Comparison of ENCODE assay signal across 8 mouse cellular contexts in the genomic region with DNA sequence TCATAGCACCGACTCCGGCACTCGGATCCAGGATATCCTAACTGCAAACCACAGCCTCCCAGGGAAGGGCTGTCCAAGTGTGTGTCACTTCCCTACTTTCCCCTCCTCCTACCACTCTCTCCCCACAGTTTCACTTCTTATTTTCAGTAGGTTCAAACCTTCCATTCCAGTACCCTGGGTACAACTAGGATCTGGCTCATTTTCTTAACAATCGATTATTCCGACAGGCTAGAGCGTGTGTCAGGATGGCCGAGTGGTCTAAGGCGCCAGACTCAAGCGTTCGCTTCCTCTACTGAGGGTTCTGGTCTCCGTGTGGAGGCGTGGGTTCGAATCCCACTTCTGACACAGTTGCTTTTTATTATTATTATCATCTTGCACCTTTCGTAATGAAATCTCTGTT. TPM values are rescaled to one million over a fixed set of nuclear protein-coding genes. Genes with fewer than 3 reads are reported as not detected.
DNase-seq lines count a peak whose midpoint lies in the region; ATAC-seq and TF ChIP-seq lines count a peak whose summit lies in the region.

No protein-coding gene starts in this region.

- H3K4me3 ChIP-seq in thymus, adult 2 months (ENCODE audit: control insufficient read depth, insufficient read depth, low read length): no peak overlapping the region
- H3K4me3 ChIP-seq in bone marrow, adult 2 months (replicated peaks; ENCODE audit: control insufficient read depth, low read depth, low read length): peak overlapping the region; percentile 10
- peak overlapping the region; percentile 20 for H3K4me3 ChIP-seq in intestine, embryonic 15.5 days (replicated peaks)
- peak overlapping the region; percentile 57 for H3K4me3 ChIP-seq in liver, embryonic 16.5 days (ENCODE audit: low read depth, low read length)
- H3K4me3 ChIP-seq in neural tube, embryonic 13.5 days: peak overlapping the region; percentile 13; the same call in 1 of the 2 replicates

- WGBS in thymus, adult 2 months: 17% methylated on average over 14 of the region's 14 CpGs
- WGBS in bone marrow, adult 2 months: 5% methylated on average over 14 of the region's 14 CpGs
- WGBS in intestine, embryonic 15.5 days: 13% methylated on average over 14 of the region's 14 CpGs
- 2% methylated on average over 14 of the region's 14 CpGs for WGBS in liver, embryonic 16.5 days (ENCODE audit: insufficient replicate concordance)
- WGBS in neural tube, embryonic 13.5 days: 2% methylated on average over 14 of the region's 14 CpGs

- no peak for TF ChIP-seq CTCF in thymus, adult 2 months (IDR thresholded peaks at IDR 0.05; ENCODE audit: borderline replicate concordance, control insufficient read depth, extremely low read depth, insufficient read depth, low read length, poor library complexity)
- no peak for TF ChIP-seq CTCF in bone marrow, adult 2 months (IDR thresholded peaks at IDR 0.05; ENCODE audit: control insufficient read depth, insufficient read depth, low read length)

- peak; percentile 71 for ATAC-seq in intestine, embryonic 15.5 days
- ATAC-seq in liver, embryonic 16.5 days (ENCODE audit: low read depth): peak; percentile 48
- ATAC-seq in neural tube, embryonic 13.5 days (ENCODE audit: low read depth): no peak

- peak; percentile 25 for DNase-seq in thymus, postnatal 0 days (ENCODE audit: low spot score)
- no peak for DNase-seq in thymus, adult 2 months
- DNase-seq in heart, adult 11 months: peak; percentile 96
- DNase-seq in gastrocnemius, postnatal 36 days: no peak

- TF ChIP-seq POLR2A in thymus, adult 2 months (IDR thresholded peaks at IDR 0.05; ENCODE audit: control insufficient read depth, extremely low read depth, insufficient read depth, low read length, poor library complexity): no peak
- no peak for TF ChIP-seq POLR2A in bone marrow, adult 2 months (IDR thresholded peaks at IDR 0.05; ENCODE audit: borderline replicate concordance, control insufficient read depth, low read depth, low read length)

- H3K9me3 ChIP-seq in intestine, embryonic 15.5 days: no peaks in the 10 kb centered on the region
- H3K9me3 ChIP-seq in liver, embryonic 16.5 days (replicated peaks; ENCODE audit: control insufficient read depth, low read length): no peaks in the 10 kb centered on the region
- H3K9me3 ChIP-seq in neural tube, embryonic 13.5 days: no peaks in the 10 kb centered on the region

- H3K4me2 ChIP-seq in intestine, embryonic 15.5 days (replicated peaks): peak overlapping the region; percentile 42
- H3K4me2 ChIP-seq in liver, embryonic 16.5 days (ENCODE audit: low read depth, low read length): peak overlapping the region; percentile 73
- peak overlapping the region; percentile 26 for H3K4me2 ChIP-seq in neural tube, embryonic 13.5 days

- peaks cover 14% of the 10 kb centered on the region for H3K27me3 ChIP-seq in thymus, adult 2 months (ENCODE audit: control insufficient read depth, insufficient read depth, low read length)
- 0 out of 2 replicates have a peak, but pooled peaks cover 3% of the 10 kb centered on the region for H3K27me3 ChIP-seq in intestine, embryonic 15.5 days (replicated peaks)
- H3K27me3 ChIP-seq in liver, embryonic 16.5 days (ENCODE audit: control insufficient read depth, insufficient read depth, low read depth, low read length): peaks cover 6% of the 10 kb centered on the region
- H3K27me3 ChIP-seq in neural tube, embryonic 13.5 days: peaks cover 65% of the 10 kb centered on the region

- H3K36me3 ChIP-seq in thymus, adult 2 months (ENCODE audit: control insufficient read depth, insufficient read depth, low read length): no peaks in the 10 kb centered on the region
- H3K36me3 ChIP-seq in intestine, embryonic 15.5 days: no peaks in the 10 kb centered on the region
- no peaks in the 10 kb centered on the region for H3K36me3 ChIP-seq in liver, embryonic 16.5 days (ENCODE audit: control insufficient read depth, insufficient read depth)
- no peaks in the 10 kb centered on the region for H3K36me3 ChIP-seq in neural tube, embryonic 13.5 days

- peaks cover 7% of the 10 kb centered on the region for H3K4me1 ChIP-seq in thymus, adult 2 months (replicated peaks; ENCODE audit: control insufficient read depth, insufficient read depth, low read length)
- no peaks in the 10 kb centered on the region; the same call in 1 of the 2 replicates for H3K4me1 ChIP-seq in bone marrow, adult 2 months (ENCODE audit: control insufficient read depth, insufficient read depth, low read length)
- H3K4me1 ChIP-seq in intestine, embryonic 15.5 days (replicated peaks): peaks cover 3% of the 10 kb centered on the region; the same call in 1 of the 2 replicates
- peaks cover 27% of the 10 kb centered on the region for H3K4me1 ChIP-seq in liver, embryonic 16.5 days (ENCODE audit: control insufficient read depth, low read depth, low read length)
- H3K4me1 ChIP-seq in neural tube, embryonic 13.5 days (replicated peaks): peaks cover 19% of the 10 kb centered on the region

- intact Hi-C loops in gastrocnemius, postnatal 36 days (cut with DNase I): no loop called here

- no peak overlapping the region for H3K9ac ChIP-seq in intestine, embryonic 15.5 days
- peak overlapping the region; percentile 44 for H3K9ac ChIP-seq in liver, embryonic 16.5 days (ENCODE audit: low read depth, low read length)
- no peak overlapping the region for H3K9ac ChIP-seq in neural tube, embryonic 13.5 days

- H3K27ac ChIP-seq in thymus, adult 2 months (ENCODE audit: control insufficient read depth, insufficient read depth, low read length): no peak overlapping the region
- no peak overlapping the region for H3K27ac ChIP-seq in bone marrow, adult 2 months (ENCODE audit: control insufficient read depth, insufficient read depth, low read depth, low read length, poor library complexity)
- peak overlapping the region; percentile 44; the same call in 1 of the 2 replicates for H3K27ac ChIP-seq in intestine, embryonic 15.5 days
- no peak overlapping the region; the same call in 1 of the 2 replicates for H3K27ac ChIP-seq in liver, embryonic 16.5 days (ENCODE audit: low read length)
- no peak overlapping the region for H3K27ac ChIP-seq in neural tube, embryonic 13.5 days (replicated peaks)

RNA-seq across cellular contexts. Expression of gene Zfp184, which starts 30.3 kb away (rescaled TPM):
- polyA plus RNA-seq in thymus, postnatal 0 days (2015; fragmentation: Nextera tagmentation; extraction: Ambion mirVana): 3.7 and 4.4 TPM in 2 replicates
- polyA plus RNA-seq in thymus, adult 2 months (2012; rRNA removed): 1.1 and 1.6 TPM in 2 replicates
- polyA plus RNA-seq in bone marrow, adult 2 months (2011; ENCODE audit: insufficient read depth, insufficient read length, low replicate concordance, missing spikeins): 1.4 and 2.5 TPM in 2 replicates
- 6.2 and 7.5 TPM in 2 replicates for polyA plus RNA-seq in intestine, embryonic 15.5 days (2015; fragmentation: Nextera tagmentation; extraction: Ambion mirVana)
- 0.55 and 0.56 TPM in 2 replicates for polyA plus RNA-seq in liver, embryonic 16.5 days (2015; fragmentation: Nextera tagmentation; extraction: Ambion mirVana)
- 16.0 and 16.3 TPM in 2 replicates for polyA plus RNA-seq in neural tube, embryonic 13.5 days (2015; fragmentation: Nextera tagmentation; extraction: Ambion mirVana)
- under 1 TPM; 0.26 to 0.30 TPM for total RNA-seq in gastrocnemius, postnatal 36 days (2021)

Comparison
In these comparisons a context has a peak if more than half of its experiments do, and no peak if none do; other contexts are left out.
1. DNase-seq: peak in thymus, postnatal 0 days (single experiment) and heart, adult 11 months (single experiment); none in thymus, adult 2 months (single experiment) and gastrocnemius, postnatal 36 days (0 of 2).
2. Peak in every context shown above with its lines, with median percentiles within 50 percentile points of each other: H3K4me2 ChIP-seq.